ENCODE assay signal across 1 mouse cellular context in the genomic region with DNA sequence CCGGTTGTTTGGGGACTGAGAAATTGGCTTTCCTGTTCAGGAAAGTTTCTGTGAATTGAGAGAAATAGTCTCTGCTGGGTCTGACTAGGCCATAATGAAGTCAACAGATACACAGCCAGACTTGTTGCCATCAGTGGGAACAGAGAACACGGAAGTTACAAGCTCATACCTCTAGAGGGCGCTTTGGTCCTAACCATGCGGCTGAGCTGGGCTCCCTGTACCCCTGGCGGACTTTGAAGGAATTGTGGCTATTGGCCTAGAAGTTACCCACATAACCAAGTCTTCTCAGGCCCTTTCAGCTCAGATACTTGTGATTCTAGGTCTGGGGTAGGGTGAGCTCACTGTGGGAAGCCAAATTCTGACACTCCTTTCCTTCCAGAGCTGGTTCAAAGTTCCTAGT.
TF ChIP-seq lines count a peak whose summit lies in the region.

No protein-coding gene starts in this region.

TF ChIP-seq in CH12.LX, 34 proteins besides CTCF, POLR2A, EP300 and RAD21 (continued from another document):
- TF ChIP-seq MYC (IDR thresholded peaks at IDR 0.05; ENCODE audit: low read depth, low read length) (peak; percentile 95; the same call in 1 of the 2 replicates), TBP (conservative IDR thresholded peaks at IDR 0.05; ENCODE audit: low read depth, low read length) (no peak)
